Mouse (Mus musculus) spleen, embryonic (tissue): ENCODE measurements around the gene Vmn2r57.
"Not testable (repeated sequence)": the region's sequence is repeated elsewhere in the genome, so short reads cannot be mapped to it uniquely, and the experiment has no call there.

ENCODE experiments used
- CTCF ChIA-PET: fragments of 350-600 bp; sonication (Branson Sonifier 250); formaldehyde crosslinking; loops from one replicate; lab custom pipeline; 2022; lab: Charles Lee

Vmn2r57 gene

DNA sequence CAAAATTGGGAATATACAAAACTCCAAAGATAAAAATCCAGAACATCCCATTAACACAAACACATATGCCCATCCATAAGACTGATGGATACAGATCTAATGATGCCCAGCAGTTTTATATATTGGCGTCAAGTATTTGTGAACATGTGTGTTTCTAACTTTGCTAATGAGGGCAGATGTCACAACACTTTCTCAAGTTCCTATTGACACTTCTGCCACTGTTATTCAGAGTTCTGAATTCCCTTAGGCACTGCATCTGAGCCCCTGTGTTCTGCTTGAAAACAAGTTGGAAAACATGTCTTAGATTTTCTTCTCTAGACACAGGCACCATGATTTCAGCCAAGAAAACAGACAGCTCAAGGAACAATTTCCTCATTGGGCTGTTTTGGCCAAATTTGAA is at the start of gene Vmn2r57:
Vmn2r57 (minus strand) TSS at position 101 of the 400 bp plus-strand sequence.
- CTCF ChIA-PET: not testable (repeated sequence)

DNA sequence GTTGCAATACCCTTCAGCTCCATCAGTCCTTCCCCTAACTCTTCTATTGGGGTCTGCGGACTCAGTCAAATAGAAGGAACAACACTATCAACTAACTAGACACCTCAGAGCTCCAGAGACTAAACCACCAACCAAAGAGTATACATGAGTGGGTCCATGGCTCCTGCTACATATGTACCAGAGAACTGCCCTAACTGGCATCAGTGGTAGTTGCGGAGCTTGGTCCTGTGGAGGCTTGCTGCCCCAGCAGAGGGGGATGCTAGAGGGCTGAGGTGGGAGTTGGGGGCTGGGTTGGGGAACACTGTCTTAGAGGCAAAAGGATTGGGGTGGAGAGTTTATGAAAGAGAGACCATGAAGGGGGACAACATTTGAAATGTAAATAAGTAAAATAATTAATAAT is 49.4 kb upstream of the Vmn2r57 start:
- CTCF ChIA-PET: no interaction called here

DNA sequence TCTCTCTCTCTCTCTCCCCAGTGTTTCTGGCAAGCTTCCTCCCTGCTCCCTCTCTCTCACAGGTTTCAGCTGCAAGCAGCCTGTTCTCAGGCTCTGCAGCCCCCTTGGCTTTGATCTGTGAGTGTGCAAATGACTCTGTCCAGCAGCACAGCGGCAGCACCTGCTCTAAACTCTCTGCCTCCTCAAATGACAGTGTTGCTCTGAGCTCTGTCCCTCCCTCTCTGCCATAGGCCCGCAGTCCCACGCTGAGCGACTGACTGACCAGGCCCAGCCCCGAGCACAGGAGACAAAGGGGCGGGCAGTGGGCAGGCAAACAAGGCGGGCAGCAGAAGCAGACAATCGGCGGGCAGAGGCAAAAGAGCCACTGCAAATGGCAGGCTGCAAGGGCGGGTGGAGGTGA is 3.4 kb upstream of the Vmn2r57 start:
- CTCF ChIA-PET: no interaction called here

DNA sequence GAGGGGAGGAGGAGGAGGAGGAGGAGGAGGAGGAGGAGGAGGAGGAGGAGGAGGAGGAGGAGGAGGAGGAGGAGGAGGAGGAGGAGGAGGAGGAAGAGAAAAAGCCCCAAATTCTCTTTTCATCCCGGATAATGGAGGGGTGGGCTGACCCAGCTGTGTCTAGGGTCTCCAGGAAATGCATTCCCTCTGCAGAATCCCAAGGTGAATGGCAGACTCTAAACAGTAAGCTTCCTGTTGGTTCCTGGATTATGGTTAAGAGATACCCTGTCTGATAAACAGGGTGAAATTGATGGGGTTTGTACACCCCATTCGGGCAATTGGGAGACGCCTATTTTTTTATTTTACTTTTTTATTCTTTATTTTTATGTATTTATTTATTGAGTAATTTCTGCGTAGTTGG is 54.4 kb downstream of the Vmn2r57 start:
- CTCF ChIA-PET: no interaction called here

DNA sequence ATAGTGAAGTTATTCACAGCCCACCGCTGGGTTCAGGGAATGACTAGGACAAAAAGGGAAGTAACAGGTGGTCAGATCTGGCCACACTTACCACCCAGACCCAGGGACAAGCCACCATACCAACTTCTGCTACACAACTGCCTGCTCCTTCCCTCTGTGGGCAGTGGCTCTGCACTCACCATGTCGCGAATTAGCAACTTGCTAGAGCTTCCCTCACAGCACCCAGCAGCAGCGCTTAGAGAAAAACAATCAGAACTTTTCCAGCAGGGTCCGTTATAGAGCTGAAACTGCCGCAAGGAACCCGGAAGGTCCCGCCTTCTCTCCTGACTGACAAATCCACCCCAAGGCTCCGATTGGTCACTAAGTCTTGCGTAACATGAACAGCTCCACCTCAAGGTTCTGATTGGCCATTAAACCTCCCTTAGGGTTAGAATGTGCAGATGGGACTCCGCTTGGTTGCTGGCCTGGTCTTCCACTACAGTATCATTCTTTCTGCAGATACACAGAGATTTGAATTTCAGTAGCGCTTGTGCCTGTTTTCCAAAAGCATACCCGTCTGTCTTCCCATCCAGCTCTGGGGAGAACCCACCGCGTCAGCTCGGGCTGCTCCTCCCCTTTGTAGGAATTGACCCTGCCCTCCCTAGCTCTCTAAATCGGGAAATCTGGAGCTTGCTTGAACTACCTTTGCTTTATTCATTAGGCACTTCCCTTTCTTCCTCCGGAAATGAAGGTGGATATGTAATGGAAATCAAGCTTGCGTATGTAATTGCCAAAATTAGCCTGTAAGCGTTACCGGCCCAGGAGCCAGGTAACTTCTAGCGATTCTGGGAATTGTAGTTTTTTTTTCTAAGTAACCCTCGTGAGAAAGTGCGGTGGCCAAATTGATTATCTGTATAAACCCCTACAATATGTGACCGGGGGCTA is 55.2 kb downstream of the Vmn2r57 start, which contains the start of gene AI987944:
AI987944 (minus strand) TSS at position 332 of the 924 bp plus-strand sequence.
- CTCF ChIA-PET: interaction anchor here (0.5 kb wide), 1 partner anchor 241 kb away, joined by 3 read pairs; no protein-coding TSS in a partner anchor
